Mouse (Mus musculus) gastrocnemius, adult 2 months (tissue): ENCODE measurements around the gene Mgat4a. TPM values are rescaled to one million over a fixed set of nuclear protein-coding genes. Genes with fewer than 3 reads are reported as not detected.

Experiments
- DNase-seq: peaks from one replicate; pipeline ENCODE4 v3.0.0; 2022
- H3K27ac ChIP-seq: fragments of 200-600 bp; 2 replicates; pipeline ENCODE4 v1.8.1; 2022; ENCODE audit warnings: mild to moderate bottlenecking
- H3K4me3 ChIP-seq: fragments of 200-600 bp; 2 replicates; pipeline ENCODE4 v1.8.1; 2022; ENCODE audit warnings: mild to moderate bottlenecking, moderate library complexity
- CTCF ChIP-seq: fragments of 200-600 bp; IDR thresholded peaks from 2 replicates; pipeline ENCODE4 v1.8.1; 2022; ENCODE audit warnings: antibody characterized with exemption, mild to moderate bottlenecking, moderate library complexity
- intact Hi-C: fragments of 180-260 bp; cut with DNase I; formaldehyde crosslinking; loops from one replicate; pipeline ENCODE4 v1.15.1; 2025
- total RNA-seq, 2 experiments: library from RNA; stranded (reverse); gene quantifications; 2 replicates each; pipeline ENCODE4 v1.2.3; 2021

Mgat4a gene
- total RNA-seq, 2 experiments from 2014 or later: 2.8 to 8.4 TPM

GRCm38 (mm10) chr1:37551986-37552385 is 11.2 kb upstream of the Mgat4a start:
- no peak overlapping the region for H3K27ac ChIP-seq
- intact Hi-C loops: no loop called here
- no peak for TF ChIP-seq CTCF
- no peak overlapping the region for H3K4me3 ChIP-seq
- DNase-seq: no peak

- no peak overlapping the region for H3K27ac ChIP-seq
- DNase-seq: no peak
- intact Hi-C loops: no loop called here
- no peak for TF ChIP-seq CTCF
- H3K4me3 ChIP-seq: no peak overlapping the region
Measured at GRCm38 (mm10) chr1:37549501-37549900, 8.7 kb upstream of the Mgat4a start.

DNA sequence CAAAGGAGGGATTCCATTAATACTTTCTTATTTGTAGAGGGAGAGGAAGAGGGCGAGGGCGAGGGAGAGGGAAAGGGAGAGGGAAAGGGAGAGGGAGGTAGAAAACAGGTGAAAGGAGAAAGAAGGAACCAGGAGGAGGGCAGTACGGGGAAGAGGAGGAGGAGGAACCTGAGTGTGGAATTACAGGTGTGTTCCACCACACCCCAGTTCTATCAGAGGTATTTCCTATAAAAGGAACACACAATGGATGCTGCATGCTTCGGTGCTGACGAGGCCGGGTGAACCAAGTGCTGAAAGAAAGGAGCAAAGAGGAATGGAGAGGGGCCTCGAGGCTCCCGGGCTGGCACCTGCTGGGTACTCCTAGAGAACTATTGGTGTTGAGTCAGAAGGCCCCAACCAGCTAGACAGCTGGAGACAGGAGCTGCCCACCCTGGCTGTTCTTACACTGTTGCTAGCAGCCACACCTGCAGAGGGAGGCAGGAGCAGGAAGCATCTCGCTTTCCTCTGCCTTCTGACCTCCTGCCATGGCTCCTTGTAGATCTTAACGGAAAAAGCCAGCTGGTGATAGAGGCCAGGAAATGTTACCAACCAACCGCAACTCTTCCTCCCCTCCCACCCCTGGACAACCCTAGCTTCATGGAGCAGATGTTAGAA is 5.7 kb upstream of the Mgat4a start:
- Histone ChIP-seq H3K4me3 (no peak overlapping the region), H3K27ac (no peak overlapping the region)
- TF ChIP-seq CTCF: no peak
- intact Hi-C loops: no loop called here
- no peak for DNase-seq

- no peak for TF ChIP-seq CTCF
- no peak overlapping the region for H3K27ac ChIP-seq
- no peak overlapping the region for H3K4me3 ChIP-seq
- intact Hi-C loops: no loop called here
- no peak for DNase-seq
Measured at GRCm38 (mm10) chr1:37544251-37544650, 3.4 kb upstream of the Mgat4a start.

GRCm38 (mm10) chr1:37543057-37543456 is 2.2 kb upstream of the Mgat4a start:
- no peak overlapping the region for H3K27ac ChIP-seq
- H3K4me3 ChIP-seq: no peak overlapping the region
- DNase-seq: no peak
- intact Hi-C loops: no loop called here
- no peak for TF ChIP-seq CTCF

DNA sequence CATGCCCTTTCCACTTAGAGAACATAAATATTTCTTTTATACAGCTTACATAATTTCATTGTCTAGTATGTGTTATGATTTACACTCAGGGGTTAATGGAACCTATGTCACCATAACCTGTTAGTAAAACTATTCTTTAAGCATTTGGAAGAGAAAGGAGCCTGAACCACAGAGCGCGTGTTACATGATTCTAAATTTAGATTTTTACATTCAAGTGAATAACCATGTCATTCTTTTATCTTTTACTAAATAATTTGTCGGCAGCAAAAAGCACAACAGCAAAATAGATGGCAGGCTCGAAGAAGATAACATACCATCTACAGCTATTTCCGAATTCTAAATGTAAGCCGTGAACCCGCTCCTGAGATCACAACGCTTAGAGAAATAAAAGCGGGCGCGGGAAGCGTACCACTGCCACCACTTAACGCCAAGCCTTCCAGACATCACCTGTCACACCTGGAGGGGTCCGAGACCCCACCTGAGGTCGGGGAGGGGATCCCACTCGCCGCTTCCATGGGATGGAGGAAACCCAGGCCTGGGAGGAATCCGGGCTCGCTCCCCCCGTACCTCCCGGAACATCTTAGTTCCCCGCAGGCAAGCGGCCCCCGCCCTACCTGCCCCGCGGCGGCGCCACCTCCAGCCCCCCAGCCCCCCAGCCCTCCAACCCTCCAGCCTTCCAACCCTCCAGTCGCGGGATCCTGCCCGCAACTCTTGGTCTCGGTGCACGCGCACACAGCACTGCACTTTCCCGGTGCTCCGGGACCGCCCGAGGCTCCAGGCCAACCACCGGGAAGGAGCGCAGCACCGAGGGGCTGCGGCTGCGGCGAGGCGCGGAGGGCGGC is 627 bp downstream of the Mgat4a start:
- peak overlapping the region; percentile 88 for H3K4me3 ChIP-seq
- H3K27ac ChIP-seq: peak overlapping the region; percentile 79
- DNase-seq: no peak
- intact Hi-C loops: loop anchor here (5.0 kb wide), 1 partner anchor 38 kb away; no protein-coding TSS in a partner anchor
- TF ChIP-seq CTCF: no peak

GRCm38 (mm10) chr1:37534532-37535108 is 6.2 kb downstream of the Mgat4a start:
- intact Hi-C loops: loop anchor here (5.0 kb wide), 1 partner anchor 32 kb away; no protein-coding TSS in a partner anchor
- Histone ChIP-seq H3K4me3 (peak overlapping the region; percentile 32), H3K27ac (peak overlapping the region; percentile 60)
- no peak for DNase-seq
- TF ChIP-seq CTCF: no peak

GRCm38 (mm10) chr1:37533181-37533580 is 7.6 kb downstream of the Mgat4a start:
- peak overlapping the region; percentile 41; the same call in 1 of the 2 replicates for H3K27ac ChIP-seq
- intact Hi-C loops: no loop called here
- H3K4me3 ChIP-seq: peak overlapping the region; percentile 4; the same call in 1 of the 2 replicates
- TF ChIP-seq CTCF: no peak
- no peak for DNase-seq

- TF ChIP-seq CTCF: no peak
- H3K27ac ChIP-seq: no peak overlapping the region
- intact Hi-C loops: no loop called here
- H3K4me3 ChIP-seq: peak overlapping the region; percentile 11; the same call in 1 of the 2 replicates
- no peak for DNase-seq
Measured at GRCm38 (mm10) chr1:37532533-37532840, 8.3 kb downstream of the Mgat4a start.

GRCm38 (mm10) chr1:37531654-37532532 is 8.9 kb downstream of the Mgat4a start:
- no peak overlapping the region for H3K27ac ChIP-seq
- no peak for TF ChIP-seq CTCF
- intact Hi-C loops: no loop called here
- no peak overlapping the region; the same call in 1 of the 2 replicates for H3K4me3 ChIP-seq
- no peak for DNase-seq

GRCm38 (mm10) chr1:37530061-37530460 is 10.8 kb downstream of the Mgat4a start:
- no peak for DNase-seq
- Histone ChIP-seq H3K27ac (peak overlapping the region; percentile 63), H3K4me3 (peak overlapping the region; percentile 36; the same call in 1 of the 2 replicates)
- intact Hi-C loops: no loop called here
- TF ChIP-seq CTCF: no peak

GRCm38 (mm10) chr1:37526257-37526656 is 14.6 kb downstream of the Mgat4a start:
- no peak for TF ChIP-seq CTCF
- intact Hi-C loops: no loop called here
- Histone ChIP-seq H3K4me3 (no peak overlapping the region), H3K27ac (no peak overlapping the region)
- DNase-seq: no peak
